Mouse (Mus musculus): ENCODE data around the gene Rexo5. TPM values are rescaled to one million over a fixed set of nuclear protein-coding genes. Genes with fewer than 3 reads are reported as not detected.

The Rexo5 gene
- polyA plus RNA-seq, 1 experiment from 2014 or later = 9.9 TPM

DNA sequence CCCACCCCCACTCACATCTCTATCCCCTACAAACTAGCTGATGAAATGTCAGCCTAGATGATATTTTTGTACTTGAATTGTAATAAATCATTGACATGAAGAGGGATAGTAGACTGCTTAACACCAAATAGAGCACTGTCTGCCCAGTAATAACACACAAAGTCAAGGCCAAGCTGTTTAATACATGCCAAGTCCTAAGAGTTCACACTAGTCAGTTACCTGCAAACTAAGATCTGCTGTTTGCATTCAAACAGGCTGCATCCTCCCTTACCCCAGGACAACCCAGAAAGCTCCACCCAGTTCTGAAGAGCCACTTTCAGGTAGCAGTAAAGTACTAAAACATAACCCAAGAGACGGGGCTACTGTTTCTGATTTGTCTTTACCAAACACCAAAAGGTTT is 98.4 kb downstream of the Rexo5 start:
- Histone ChIP-seq H3K27me3 (replicated peaks; ENCODE audit: control insufficient read depth, insufficient read depth, low read length) (no peaks in the 10 kb centered on the region), H3K9ac (ENCODE audit: low read depth, low read length) (no peak overlapping the region), H3K9me3 (ENCODE audit: control insufficient read depth, low read length) (no peaks in the 10 kb centered on the region), H3K4me1 (ENCODE audit: control insufficient read depth, insufficient read depth, low read depth, low read length) (peaks cover 20% of the 10 kb centered on the region), H3K4me3 (ENCODE audit: low read length) (no peak overlapping the region), H3K4me2 (ENCODE audit: low read length) (no peak overlapping the region), H3K36me3 (ENCODE audit: control insufficient read depth, insufficient read depth, low read length) (no peaks in the 10 kb centered on the region), H3K27ac (ENCODE audit: low read depth, low read length) (no peak overlapping the region)
- no peak for ATAC-seq
- WGBS = 97% methylated on average over 1 of the region's 1 CpGs

- H3K27me3 ChIP-seq (replicated peaks; ENCODE audit: control insufficient read depth, insufficient read depth, low read length) = no peaks in the 10 kb centered on the region
- no peak overlapping the region for H3K4me2 ChIP-seq (ENCODE audit: low read length)
- no peak overlapping the region for H3K9ac ChIP-seq (ENCODE audit: low read depth, low read length)
- WGBS = 93% methylated on average over 4 of the region's 4 CpGs
- H3K4me1 ChIP-seq (ENCODE audit: control insufficient read depth, insufficient read depth, low read depth, low read length) = peaks cover 21% of the 10 kb centered on the region
- ATAC-seq = no peak
- H3K4me3 ChIP-seq (ENCODE audit: low read length) = no peak overlapping the region
- H3K27ac ChIP-seq (ENCODE audit: low read depth, low read length) = no peak overlapping the region
- no peaks in the 10 kb centered on the region for H3K9me3 ChIP-seq (ENCODE audit: control insufficient read depth, low read length)
- H3K36me3 ChIP-seq (ENCODE audit: control insufficient read depth, insufficient read depth, low read length) = no peaks in the 10 kb centered on the region
These were observed 98.9 kb downstream of the Rexo5 start for GRCm38 (mm10) chr7:119892742-119893141.

DNA sequence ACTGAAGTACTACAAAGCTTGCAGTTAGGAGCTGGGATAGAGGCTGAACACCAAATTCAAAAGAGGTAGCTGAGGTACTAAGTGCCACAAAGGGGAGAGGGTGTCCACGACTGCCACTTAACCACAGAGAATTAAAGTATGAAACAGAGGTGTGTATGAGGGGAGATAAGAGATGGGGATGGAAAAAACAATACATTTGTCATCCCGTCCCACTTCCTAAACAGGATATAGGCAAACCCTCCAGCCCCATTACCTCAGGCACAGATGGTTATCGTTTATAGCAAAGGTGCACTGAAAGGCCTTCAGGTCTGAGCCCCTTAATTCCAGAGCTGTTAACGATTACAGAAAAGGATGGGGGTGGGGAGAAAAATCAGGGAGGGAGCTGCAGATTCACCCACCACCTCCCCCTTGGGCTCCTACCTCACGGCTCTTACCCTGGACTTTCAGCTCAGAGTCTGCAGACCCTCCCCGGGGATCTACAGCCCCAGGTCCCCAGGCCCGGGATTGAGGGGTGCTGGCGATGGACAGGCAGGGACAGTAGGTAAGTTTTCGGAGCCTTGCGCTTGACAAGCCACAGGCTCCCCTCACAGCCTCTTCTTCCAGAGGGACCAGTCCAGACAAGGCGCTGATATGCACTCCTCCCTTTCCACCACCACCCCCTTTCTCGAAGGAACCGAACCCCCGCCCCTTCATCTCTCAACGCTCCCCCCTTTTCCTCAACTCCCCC is 101.2 kb downstream of the Rexo5 start:
- peak overlapping the region; percentile 58 for H3K4me2 ChIP-seq (ENCODE audit: low read length)
- no peaks in the 10 kb centered on the region for H3K36me3 ChIP-seq (ENCODE audit: control insufficient read depth, insufficient read depth, low read length)
- ATAC-seq = peak; percentile 61
- no peaks in the 10 kb centered on the region for H3K27me3 ChIP-seq (replicated peaks; ENCODE audit: control insufficient read depth, insufficient read depth, low read length)
- no peaks in the 10 kb centered on the region for H3K9me3 ChIP-seq (ENCODE audit: control insufficient read depth, low read length)
- H3K4me1 ChIP-seq (ENCODE audit: control insufficient read depth, insufficient read depth, low read depth, low read length) = peaks cover 21% of the 10 kb centered on the region
- H3K27ac ChIP-seq (ENCODE audit: low read depth, low read length) = peak overlapping the region; percentile 99
- H3K9ac ChIP-seq (ENCODE audit: low read depth, low read length) = peak overlapping the region; percentile 91
- 2% methylated on average over 14 of the region's 15 CpGs for WGBS
- H3K4me3 ChIP-seq (ENCODE audit: low read length) = peak overlapping the region; percentile 82

DNA sequence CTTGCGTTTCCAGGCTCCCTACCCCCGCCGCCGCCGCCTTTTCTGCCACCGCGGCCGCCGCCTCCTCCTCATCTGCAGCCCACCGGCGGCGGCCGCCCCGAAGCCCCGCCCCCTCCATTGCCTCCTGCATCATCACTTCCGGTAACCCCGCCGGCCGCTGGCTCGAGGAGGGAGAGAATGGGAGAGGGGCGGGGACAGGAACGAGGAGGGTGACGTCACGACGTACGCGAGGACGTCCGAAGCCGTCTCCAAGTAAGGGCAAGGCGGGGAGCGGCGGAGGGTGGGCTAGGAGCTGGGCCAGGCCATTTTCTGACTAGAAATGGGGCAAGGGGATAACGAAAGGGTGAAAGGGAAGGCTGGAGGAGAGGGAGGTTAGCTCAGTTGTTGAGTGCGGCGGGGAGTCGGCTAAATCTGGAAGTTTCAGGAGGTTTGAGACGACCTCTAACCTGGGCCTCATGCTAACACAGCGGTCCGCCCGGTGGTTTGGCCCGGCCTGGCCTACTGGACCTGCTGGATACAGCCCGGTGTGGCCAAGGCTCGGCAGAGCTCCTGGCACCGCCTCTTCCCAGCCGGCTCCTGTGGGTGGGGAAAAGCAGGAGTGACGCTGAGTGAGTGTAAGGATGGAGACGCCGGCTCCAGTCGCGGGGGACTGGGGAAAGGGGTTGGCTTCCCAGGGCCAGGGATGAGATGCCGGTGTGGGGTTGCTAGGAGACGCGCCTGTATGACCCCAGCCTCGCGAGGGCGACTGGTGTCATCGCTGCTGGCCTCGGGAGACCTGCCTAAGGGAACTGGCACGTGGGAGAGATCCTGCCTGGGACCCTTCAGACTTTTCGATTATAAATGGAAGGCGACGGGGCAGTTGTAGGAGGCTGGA is 102.1 kb downstream of the Rexo5 start, which contains the start of the genes Lyrm1 and Dcun1d3:
Lyrm1 (plus strand) TSS at position 223 of the 874 bp plus-strand sequence.
Dcun1d3 (minus strand) TSS at position 660 of the 874 bp plus-strand sequence.
- Histone ChIP-seq H3K27ac (ENCODE audit: low read depth, low read length) (peak within 1 kb of the TSS; percentile 99), H3K9ac (ENCODE audit: low read depth, low read length) (peak within 1 kb of the TSS; percentile 91), H3K36me3 (ENCODE audit: control insufficient read depth, insufficient read depth, low read length) (no peaks in the 10 kb centered on the region), H3K4me2 (ENCODE audit: low read length) (peak within 1 kb of the TSS; percentile 81), H3K4me1 (ENCODE audit: control insufficient read depth, insufficient read depth, low read depth, low read length) (peaks cover 21% of the 10 kb centered on the region), H3K9me3 (ENCODE audit: control insufficient read depth, low read length) (no peaks in the 10 kb centered on the region), H3K27me3 (replicated peaks; ENCODE audit: control insufficient read depth, insufficient read depth, low read length) (no peaks in the 10 kb centered on the region), H3K4me3 (ENCODE audit: low read length) (peak within 1 kb of the TSS; percentile 82)
- peak; percentile 99 for ATAC-seq
- under 1% methylated on average over 63 of the region's 63 CpGs for WGBS

DNA sequence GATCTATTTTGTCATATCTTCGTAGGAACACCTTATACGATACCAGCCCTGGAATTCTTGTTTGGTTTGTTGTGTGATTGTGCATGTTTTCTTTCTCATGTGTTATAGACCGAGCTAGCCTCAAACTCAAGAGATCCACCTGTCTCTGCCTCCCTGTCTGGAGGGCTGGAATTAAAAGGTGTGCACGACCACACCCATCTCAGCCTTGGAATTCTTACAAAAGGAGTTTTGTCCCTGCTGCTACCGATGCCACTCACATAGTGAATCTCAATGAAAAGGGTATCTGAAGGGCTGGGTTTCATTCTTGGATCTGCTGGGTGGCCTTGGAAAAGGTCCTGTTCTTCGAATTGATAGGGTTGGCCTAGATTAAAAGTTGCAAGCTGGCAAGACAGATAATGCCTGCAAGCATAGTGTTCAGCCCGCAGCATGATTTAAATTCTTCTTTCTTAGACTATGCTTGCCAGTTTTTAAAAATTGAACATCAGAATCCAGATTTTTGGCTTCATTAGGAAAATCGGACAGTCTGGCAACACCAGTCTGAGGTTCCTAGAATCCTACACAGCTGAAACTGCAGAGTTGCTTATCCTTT is 103.8 kb downstream of the Rexo5 start:
- 91% methylated on average over 8 of the region's 8 CpGs for WGBS
- ATAC-seq = no peak
- Histone ChIP-seq H3K4me1 (ENCODE audit: control insufficient read depth, insufficient read depth, low read depth, low read length) (peaks cover 21% of the 10 kb centered on the region), H3K9ac (ENCODE audit: low read depth, low read length) (no peak overlapping the region), H3K4me2 (ENCODE audit: low read length) (no peak overlapping the region), H3K27ac (ENCODE audit: low read depth, low read length) (no peak overlapping the region), H3K27me3 (replicated peaks; ENCODE audit: control insufficient read depth, insufficient read depth, low read length) (no peaks in the 10 kb centered on the region), H3K4me3 (ENCODE audit: low read length) (no peak overlapping the region), H3K9me3 (ENCODE audit: control insufficient read depth, low read length) (no peaks in the 10 kb centered on the region), H3K36me3 (ENCODE audit: control insufficient read depth, insufficient read depth, low read length) (no peaks in the 10 kb centered on the region)

DNA sequence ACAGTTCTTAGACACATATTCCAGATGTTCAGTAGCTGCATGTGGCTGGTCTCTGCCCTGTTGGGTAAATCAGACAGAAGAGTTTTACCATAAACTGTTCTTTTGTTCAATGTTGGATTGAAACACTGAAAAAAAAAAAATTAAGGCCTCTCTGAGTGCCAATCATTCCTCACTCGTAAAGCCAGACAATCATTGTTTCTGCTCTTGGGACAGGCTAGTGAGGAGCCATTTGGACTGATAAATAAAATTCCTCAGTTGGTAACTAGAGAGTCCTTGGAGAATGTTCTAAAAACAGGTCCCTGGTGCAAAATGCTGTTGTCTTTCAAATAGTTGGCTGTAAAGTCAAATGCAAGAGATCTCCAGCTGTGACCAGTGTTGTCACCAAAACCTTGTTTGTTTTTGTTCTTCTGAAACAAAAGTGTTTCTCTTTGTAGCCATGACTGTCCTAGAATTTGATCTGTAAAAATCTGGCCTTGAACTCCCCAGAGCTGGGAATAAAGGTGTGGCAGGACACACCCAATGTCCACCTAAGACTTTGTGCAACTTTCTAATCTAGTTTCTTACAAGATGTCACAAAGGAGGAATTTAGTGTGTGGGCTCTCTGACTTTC is 104.5 kb downstream of the Rexo5 start:
- peaks cover 17% of the 10 kb centered on the region for H3K4me1 ChIP-seq (ENCODE audit: control insufficient read depth, insufficient read depth, low read depth, low read length)
- no peak overlapping the region for H3K4me3 ChIP-seq (ENCODE audit: low read length)
- H3K27me3 ChIP-seq (replicated peaks; ENCODE audit: control insufficient read depth, insufficient read depth, low read length) = no peaks in the 10 kb centered on the region
- WGBS = 57% methylated on average over 1 of the region's 1 CpGs
- H3K36me3 ChIP-seq (ENCODE audit: control insufficient read depth, insufficient read depth, low read length) = no peaks in the 10 kb centered on the region
- no peak overlapping the region for H3K9ac ChIP-seq (ENCODE audit: low read depth, low read length)
- ATAC-seq = no peak
- no peak overlapping the region for H3K27ac ChIP-seq (ENCODE audit: low read depth, low read length)
- H3K9me3 ChIP-seq (ENCODE audit: control insufficient read depth, low read length) = no peaks in the 10 kb centered on the region
- no peak overlapping the region for H3K4me2 ChIP-seq (ENCODE audit: low read length)

Other genes with a start within 250 kb of the Rexo5 start
- gene Acsm2, start 239.7 kb upstream of the Rexo5 start, polyA plus RNA-seq (2015; fragmentation: Nextera tagmentation; extraction: Ambion mirVana) = not detected in 2 replicates
- gene Acsm1, start 187.0 kb upstream of the Rexo5 start, polyA plus RNA-seq (2015; fragmentation: Nextera tagmentation; extraction: Ambion mirVana) = not detected in 2 replicates
- not detected in 2 replicates for gene Acsm4, start 104.0 kb upstream of the Rexo5 start, polyA plus RNA-seq (2015; fragmentation: Nextera tagmentation; extraction: Ambion mirVana)
- 75.4 and 78.4 TPM in 2 replicates for gene Thumpd1, start 73.2 kb upstream of the Rexo5 start, polyA plus RNA-seq (2015; fragmentation: Nextera tagmentation; extraction: Ambion mirVana)
- not detected in 2 replicates for gene Acsm3, start 33.1 kb upstream of the Rexo5 start, polyA plus RNA-seq (2015; fragmentation: Nextera tagmentation; extraction: Ambion mirVana)
- 14.8 and 15.0 TPM in 2 replicates for gene Eri2, start 52 bp downstream of the Rexo5 start, polyA plus RNA-seq (2015; fragmentation: Nextera tagmentation; extraction: Ambion mirVana)
- gene Lyrm1, start 101.9 kb downstream of the Rexo5 start, polyA plus RNA-seq (2015; fragmentation: Nextera tagmentation; extraction: Ambion mirVana) = 19.2 and 21.0 TPM in 2 replicates
- 15.2 and 18.5 TPM in 2 replicates for gene Dcun1d3, start 102.3 kb downstream of the Rexo5 start, polyA plus RNA-seq (2015; fragmentation: Nextera tagmentation; extraction: Ambion mirVana)

Data from hindbrain, embryonic 16.5 days (tissue).